Mouse (Mus musculus): Measurements from ENCODE around the gene Acsbg2. TPM values are rescaled to one million over a fixed set of nuclear protein-coding genes. Genes with fewer than 3 reads are reported as not detected.
"Not testable (repeated sequence)": the region's sequence is repeated elsewhere in the genome, so short reads cannot be mapped to it uniquely, and the experiment has no call there.

Gene Acsbg2
- not detected in 2 replicates for polyA plus RNA-seq (2014; fragmentation: Nextera tagmentation; extraction: Ambion mirVana)

DNA sequence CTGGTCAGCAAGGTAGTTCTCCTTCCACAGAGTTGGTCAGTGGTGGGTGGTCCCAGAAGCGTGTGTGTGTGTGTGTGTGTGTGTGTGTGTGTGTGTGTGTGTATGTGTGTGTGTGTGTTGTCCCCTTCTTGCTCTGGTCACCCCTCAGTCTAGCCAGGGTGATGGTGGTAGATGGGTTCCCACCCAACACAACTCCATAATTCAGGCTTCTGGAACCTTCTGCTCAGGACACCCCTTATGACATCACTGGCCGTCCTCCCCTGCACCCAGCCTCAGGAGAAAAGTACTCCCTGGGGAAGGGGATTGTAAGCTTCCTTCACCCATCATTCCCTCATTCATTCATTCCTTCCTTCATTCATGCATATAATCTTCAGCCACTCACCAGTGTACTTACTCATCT, at the start of gene Acsbg2:
TSS of gene Acsbg2 (minus strand) at position 211 of the 400 bp plus-strand sequence.
- no peak within 1 kb of the TSS for H3K27ac ChIP-seq (ENCODE audit: low read depth, low read length)
- no peaks in the 10 kb centered on the region; the same call in 1 of the 2 replicates for H3K27me3 ChIP-seq (replicated peaks; ENCODE audit: control insufficient read depth, insufficient read depth, low read length)
- H3K9ac ChIP-seq (ENCODE audit: low read depth, low read length), result no peak within 1 kb of the TSS
- ATAC-seq (replicated peaks; ENCODE audit: low FRiP score), result no peak
- H3K4me2 ChIP-seq, result no peak within 1 kb of the TSS
- H3K36me3 ChIP-seq (ENCODE audit: control insufficient read depth, insufficient read depth, low read length), result no peaks in the 10 kb centered on the region
- WGBS, result 87% methylated on average over 2 of the region's 2 CpGs
- no peak for DNase-seq (ENCODE audit: low spot score)
- H3K4me1 ChIP-seq (replicated peaks; ENCODE audit: control insufficient read depth, insufficient read depth, low read length), result peaks cover 2% of the 10 kb centered on the region
- H3K4me3 ChIP-seq (ENCODE audit: low read depth, low read length), result no peak within 1 kb of the TSS
- no peaks in the 10 kb centered on the region for H3K9me3 ChIP-seq (ENCODE audit: control insufficient read depth, low read length)

GRCm38 (mm10) chr17:56919725-56920124, 45.5 kb upstream of the Acsbg2 start:
- no peak for DNase-seq (ENCODE audit: low spot score)
- no peaks in the 10 kb centered on the region for H3K9me3 ChIP-seq (ENCODE audit: control insufficient read depth, low read length)
- H3K4me2 ChIP-seq, result no peak overlapping the region
- no peaks in the 10 kb centered on the region for H3K4me1 ChIP-seq (replicated peaks; ENCODE audit: control insufficient read depth, insufficient read depth, low read length)
- no peak for ATAC-seq (replicated peaks; ENCODE audit: low FRiP score)
- no peak overlapping the region for H3K9ac ChIP-seq (ENCODE audit: low read depth, low read length)
- peaks cover 40% of the 10 kb centered on the region for H3K36me3 ChIP-seq (ENCODE audit: control insufficient read depth, insufficient read depth, low read length)
- WGBS, result 92% methylated on average over 3 of the region's 3 CpGs
- H3K27me3 ChIP-seq (replicated peaks; ENCODE audit: control insufficient read depth, insufficient read depth, low read length), result no peaks in the 10 kb centered on the region
- no peak overlapping the region for H3K27ac ChIP-seq (ENCODE audit: low read depth, low read length)
- no peak overlapping the region for H3K4me3 ChIP-seq (ENCODE audit: low read depth, low read length)

DNA sequence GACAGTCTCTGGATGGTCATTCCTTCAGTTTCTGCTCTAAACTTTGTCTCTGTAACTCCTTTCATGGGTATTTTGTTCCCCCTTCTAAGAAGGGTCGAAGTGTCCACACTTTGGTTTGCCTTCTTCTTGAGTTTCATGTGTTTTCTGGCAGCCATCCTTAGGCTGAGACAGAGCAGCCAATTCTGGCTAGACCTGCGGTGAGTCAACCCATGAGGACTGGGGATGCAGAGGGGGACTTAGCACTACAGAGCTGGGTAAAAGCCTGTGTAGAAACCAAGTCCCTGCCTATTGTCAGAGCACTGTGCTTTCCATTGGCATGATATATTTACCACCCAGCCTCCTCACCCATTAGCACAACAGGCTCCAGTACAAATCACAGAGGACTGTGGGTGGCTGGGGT, 42.9 kb upstream of the Acsbg2 start:
- Histone ChIP-seq H3K27me3 (replicated peaks; ENCODE audit: control insufficient read depth, insufficient read depth, low read length) (no peaks in the 10 kb centered on the region), H3K36me3 (ENCODE audit: control insufficient read depth, insufficient read depth, low read length) (peaks cover 33% of the 10 kb centered on the region), H3K9me3 (ENCODE audit: control insufficient read depth, low read length) (no peaks in the 10 kb centered on the region), H3K4me2 (no peak overlapping the region), H3K4me3 (ENCODE audit: low read depth, low read length) (no peak overlapping the region), H3K27ac (ENCODE audit: low read depth, low read length) (no peak overlapping the region), H3K9ac (ENCODE audit: low read depth, low read length) (no peak overlapping the region), H3K4me1 (replicated peaks; ENCODE audit: control insufficient read depth, insufficient read depth, low read length) (peaks cover 2% of the 10 kb centered on the region; the same call in 1 of the 2 replicates)
- DNase-seq (ENCODE audit: low spot score), result no peak
- WGBS, result 100% methylated on average over 2 of the region's 2 CpGs
- ATAC-seq (replicated peaks; ENCODE audit: low FRiP score), result no peak

DNA sequence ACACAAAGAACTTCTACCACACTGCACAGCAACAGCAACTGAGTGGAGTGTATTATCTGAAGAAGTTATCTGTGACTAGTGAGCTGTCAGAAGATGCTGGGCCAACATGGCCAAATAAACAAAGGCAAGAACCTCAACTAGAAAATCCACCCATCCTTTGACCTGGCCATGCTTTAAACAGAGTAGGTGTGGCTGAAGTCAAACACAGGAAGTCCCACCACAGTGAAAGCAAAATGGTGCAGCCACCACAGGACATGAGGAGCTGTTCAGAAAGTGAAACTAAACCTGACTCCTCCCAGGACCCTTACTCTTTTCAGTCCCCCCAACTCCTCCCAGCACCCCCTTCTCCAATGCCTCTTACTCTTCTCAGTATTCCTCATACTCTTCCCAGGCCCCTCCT, 39.2 kb upstream of the Acsbg2 start:
- DNase-seq (ENCODE audit: low spot score) (no peak), ATAC-seq (replicated peaks; ENCODE audit: low FRiP score) (no peak)
- Histone ChIP-seq H3K9me3 (ENCODE audit: control insufficient read depth, low read length) (no peaks in the 10 kb centered on the region), H3K4me1 (replicated peaks; ENCODE audit: control insufficient read depth, insufficient read depth, low read length) (peaks cover 2% of the 10 kb centered on the region; the same call in 1 of the 2 replicates), H3K4me2 (no peak overlapping the region), H3K36me3 (ENCODE audit: control insufficient read depth, insufficient read depth, low read length) (peaks cover 21% of the 10 kb centered on the region), H3K4me3 (ENCODE audit: low read depth, low read length) (no peak overlapping the region), H3K27ac (ENCODE audit: low read depth, low read length) (no peak overlapping the region), H3K9ac (ENCODE audit: low read depth, low read length) (no peak overlapping the region), H3K27me3 (replicated peaks; ENCODE audit: control insufficient read depth, insufficient read depth, low read length) (no peaks in the 10 kb centered on the region)

DNA sequence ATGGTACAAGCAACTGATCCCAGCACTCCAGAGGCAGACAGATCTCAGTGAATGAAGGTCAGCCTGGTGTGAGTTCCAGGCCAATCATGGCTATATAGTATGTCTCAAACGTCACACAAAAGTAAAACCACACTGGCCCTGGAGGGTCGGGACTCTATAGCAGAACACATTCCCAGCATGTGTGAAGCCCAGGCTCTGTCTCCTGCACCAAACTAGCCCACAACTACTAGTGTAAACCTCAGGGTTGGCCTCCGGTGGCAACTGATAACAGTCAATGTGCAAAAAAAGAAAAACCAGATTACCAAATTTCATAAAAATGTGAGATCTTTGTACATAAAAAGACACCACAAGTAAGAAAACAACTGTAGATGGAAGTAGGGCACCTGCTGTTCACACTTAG, 38.8 kb upstream of the Acsbg2 start:
- no peaks in the 10 kb centered on the region for H3K9me3 ChIP-seq (ENCODE audit: control insufficient read depth, low read length)
- no peak for DNase-seq (ENCODE audit: low spot score)
- WGBS, result 68% methylated on average over 3 of the region's 3 CpGs
- H3K27ac ChIP-seq (ENCODE audit: low read depth, low read length), result no peak overlapping the region
- H3K4me2 ChIP-seq, result no peak overlapping the region
- H3K36me3 ChIP-seq (ENCODE audit: control insufficient read depth, insufficient read depth, low read length), result peaks cover 21% of the 10 kb centered on the region
- H3K4me3 ChIP-seq (ENCODE audit: low read depth, low read length), result no peak overlapping the region
- H3K4me1 ChIP-seq (replicated peaks; ENCODE audit: control insufficient read depth, insufficient read depth, low read length), result peaks cover 2% of the 10 kb centered on the region; the same call in 1 of the 2 replicates
- no peaks in the 10 kb centered on the region for H3K27me3 ChIP-seq (replicated peaks; ENCODE audit: control insufficient read depth, insufficient read depth, low read length)
- no peak overlapping the region for H3K9ac ChIP-seq (ENCODE audit: low read depth, low read length)
- ATAC-seq (replicated peaks; ENCODE audit: low FRiP score), result no peak

DNA sequence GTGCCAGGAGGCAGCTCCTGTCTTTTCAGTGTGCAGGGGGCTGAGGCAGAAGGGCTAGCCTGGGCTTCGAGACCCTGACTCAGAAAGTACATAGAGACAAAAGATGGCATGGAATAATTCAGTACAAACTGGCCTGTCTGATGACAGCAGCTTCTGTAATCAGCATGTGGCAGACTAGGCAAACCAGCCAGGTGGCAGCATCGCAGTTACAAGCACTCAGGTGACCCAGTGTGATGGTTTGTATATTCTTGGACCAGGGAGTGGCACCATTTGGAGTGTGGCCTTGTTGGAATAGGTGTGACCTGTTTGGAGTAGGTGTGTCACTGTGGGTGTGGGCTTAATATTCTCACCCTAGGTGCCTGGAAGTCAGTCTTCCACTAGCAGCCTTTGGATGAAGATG, 35.5 kb upstream of the Acsbg2 start:
- not testable (repeated sequence) for H3K9ac ChIP-seq (ENCODE audit: low read depth, low read length); H3K27me3 ChIP-seq (replicated peaks; ENCODE audit: control insufficient read depth, insufficient read depth, low read length); DNase-seq (ENCODE audit: low spot score); H3K4me1 ChIP-seq (replicated peaks; ENCODE audit: control insufficient read depth, insufficient read depth, low read length); H3K4me2 ChIP-seq; ATAC-seq (replicated peaks; ENCODE audit: low FRiP score); H3K4me3 ChIP-seq (ENCODE audit: low read depth, low read length); H3K9me3 ChIP-seq (ENCODE audit: control insufficient read depth, low read length); H3K27ac ChIP-seq (ENCODE audit: low read depth, low read length)
- WGBS, result 84% methylated on average over 2 of the region's 2 CpGs
- peaks cover 17% of the 10 kb centered on the region for H3K36me3 ChIP-seq (ENCODE audit: control insufficient read depth, insufficient read depth, low read length)

- H3K4me1 ChIP-seq (replicated peaks; ENCODE audit: control insufficient read depth, insufficient read depth, low read length), result peaks cover 3% of the 10 kb centered on the region; the same call in 1 of the 2 replicates
- H3K4me3 ChIP-seq (ENCODE audit: low read depth, low read length), result no peak overlapping the region
- H3K4me2 ChIP-seq, result no peak overlapping the region
- no peak overlapping the region for H3K27ac ChIP-seq (ENCODE audit: low read depth, low read length)
- no peak for DNase-seq (ENCODE audit: low spot score)
- no peak overlapping the region for H3K9ac ChIP-seq (ENCODE audit: low read depth, low read length)
- no peaks in the 10 kb centered on the region for H3K27me3 ChIP-seq (replicated peaks; ENCODE audit: control insufficient read depth, insufficient read depth, low read length)
- WGBS, result 63% methylated on average over 9 of the region's 9 CpGs
- H3K9me3 ChIP-seq (ENCODE audit: control insufficient read depth, low read length), result no peaks in the 10 kb centered on the region
- no peak for ATAC-seq (replicated peaks; ENCODE audit: low FRiP score)
- peaks cover 22% of the 10 kb centered on the region for H3K36me3 ChIP-seq (ENCODE audit: control insufficient read depth, insufficient read depth, low read length)
These were observed 33.6 kb upstream of the Acsbg2 start for GRCm38 (mm10) chr17:56907887-56908286.

DNA sequence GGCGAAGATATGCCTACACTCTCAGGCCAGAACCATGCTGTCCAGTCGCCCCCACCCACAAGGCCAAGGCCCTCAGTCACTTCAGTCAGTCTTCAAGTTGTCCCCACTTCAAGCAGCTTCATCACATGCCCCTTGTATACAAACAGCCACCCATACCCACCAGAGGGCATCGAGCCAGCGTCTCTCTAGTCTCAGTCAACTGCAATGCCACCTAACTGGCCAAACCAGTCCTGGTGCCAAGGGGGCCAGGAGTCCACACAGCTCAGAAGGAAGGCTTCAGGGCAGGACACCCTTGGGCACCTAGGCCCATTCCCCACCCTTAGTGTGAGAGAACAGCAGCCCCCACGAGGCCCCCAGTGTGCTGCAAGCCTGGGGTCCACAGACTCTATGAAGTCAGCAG, 32.8 kb upstream of the Acsbg2 start:
- Histone ChIP-seq H3K4me3 (ENCODE audit: low read depth, low read length) (no peak overlapping the region), H3K4me2 (no peak overlapping the region), H3K9ac (ENCODE audit: low read depth, low read length) (no peak overlapping the region), H3K27me3 (replicated peaks; ENCODE audit: control insufficient read depth, insufficient read depth, low read length) (no peaks in the 10 kb centered on the region), H3K4me1 (replicated peaks; ENCODE audit: control insufficient read depth, insufficient read depth, low read length) (peaks cover 3% of the 10 kb centered on the region; the same call in 1 of the 2 replicates), H3K27ac (ENCODE audit: low read depth, low read length) (no peak overlapping the region), H3K9me3 (ENCODE audit: control insufficient read depth, low read length) (no peaks in the 10 kb centered on the region), H3K36me3 (ENCODE audit: control insufficient read depth, insufficient read depth, low read length) (peaks cover 22% of the 10 kb centered on the region)
- 87% methylated on average over 5 of the region's 5 CpGs for WGBS
- DNase-seq (ENCODE audit: low spot score) (no peak), ATAC-seq (replicated peaks; ENCODE audit: low FRiP score) (no peak)

GRCm38 (mm10) chr17:56906166-56906565, 31.9 kb upstream of the Acsbg2 start:
- DNase-seq (ENCODE audit: low spot score) (no peak), ATAC-seq (replicated peaks; ENCODE audit: low FRiP score) (no peak)
- H3K4me1 ChIP-seq (replicated peaks; ENCODE audit: control insufficient read depth, insufficient read depth, low read length), result peaks cover 3% of the 10 kb centered on the region; the same call in 1 of the 2 replicates
- no peak overlapping the region for H3K4me3 ChIP-seq (ENCODE audit: low read depth, low read length)
- no peak overlapping the region for H3K27ac ChIP-seq (ENCODE audit: low read depth, low read length)
- WGBS, result 86% methylated on average over 3 of the region's 3 CpGs
- H3K27me3 ChIP-seq (replicated peaks; ENCODE audit: control insufficient read depth, insufficient read depth, low read length), result no peaks in the 10 kb centered on the region
- H3K9me3 ChIP-seq (ENCODE audit: control insufficient read depth, low read length), result no peaks in the 10 kb centered on the region
- no peak overlapping the region for H3K4me2 ChIP-seq
- peaks cover 28% of the 10 kb centered on the region for H3K36me3 ChIP-seq (ENCODE audit: control insufficient read depth, insufficient read depth, low read length)
- H3K9ac ChIP-seq (ENCODE audit: low read depth, low read length), result no peak overlapping the region
